In genomic region chr15:95430000-95430399, GRCm38 (mm10) we compare ENCODE assay signal across 27 mouse cellular contexts.
DNase-seq lines count a peak whose midpoint lies in the region; ATAC-seq and TF ChIP-seq lines count a peak whose summit lies in the region.
"Had no signal": no experiment of that assay in that cellular context is flagged by ENCODE, and none has a peak within 500 bp of the region (broad histone marks: within the 10 kb centered on the region; RNA-seq: fewer than 3 reads in every experiment).

No protein-coding gene starts in this region.

- DNase-seq in frontal cortex, postnatal 14 days (ENCODE audit: low spot score in 2 of 2), result no peak
- peak; percentile 18 to 40 for DNase-seq in left cerebral cortex, adult 2 months (ENCODE audit: extremely low spot score in 1 of 2, low spot score in 2 of 2)
- no peak for DNase-seq in left cerebral cortex, postnatal 10 days (ENCODE audit: extremely low spot score in 1 of 2, low spot score in 2 of 2)
- peak; percentile 43 for DNase-seq in right cerebral cortex, postnatal 25 days
- no peak for DNase-seq in right cerebral cortex, postnatal 10 days (ENCODE audit: low spot score in 2 of 2)
- no peak for DNase-seq in gastrocnemius, postnatal 4 days (ENCODE audit: low spot score in 2 of 2)
- DNase-seq: adrenal gland, adult 8-10 months; cerebellum, adult 8-10 months; cerebellum, postnatal 25 days; gastrocnemius, postnatal 10 days; heart, postnatal 36 days; kidney, postnatal 14 days; liver, embryonic 13.5 days; lung, adult 18-20 months; lung, postnatal 4 days; midbrain, embryonic 14.5 days; thymus, postnatal 14 days had no signal

- ATAC-seq in frontal cortex, adult (ENCODE audit: low TSS enrichment), result peak; percentile 66
- ATAC-seq: intestine, postnatal 0 days; lung, postnatal 0 days had no signal

- no peak overlapping the region for H3K4me3 ChIP-seq in left cerebral cortex, adult 2 months
- H3K4me3 ChIP-seq: embryonic facial prominence, embryonic 10.5 days; embryonic facial prominence, embryonic 15.5 days; forebrain, embryonic 12.5 days; hindbrain, embryonic 13.5 days; limb, embryonic 10.5 days; limb, embryonic 15.5 days; liver, embryonic 13.5 days; stomach, embryonic 15.5 days had no signal

- peak overlapping the region; percentile 76 for H3K27ac ChIP-seq in left cerebral cortex, adult 2 months
- H3K27ac ChIP-seq: embryonic facial prominence, embryonic 10.5 days; embryonic facial prominence, embryonic 15.5 days; forebrain, embryonic 12.5 days; hindbrain, embryonic 13.5 days; limb, embryonic 10.5 days; limb, embryonic 15.5 days; liver, embryonic 13.5 days; stomach, embryonic 15.5 days had no signal

- TF ChIP-seq CTCF in left cerebral cortex, adult 2 months (IDR thresholded peaks at IDR 0.05), result no peak; the same call in 1 of the 2 replicates

- intact Hi-C loops in left cerebral cortex, adult 2 months (cut with DNase I), result loop anchor here (5.0 kb wide), 2 partner anchors 57 to 97 kb away; partner anchors contain the start of gene Nell2
- intact Hi-C loops in left cerebral cortex, postnatal 10 days (cut with DNase I), result no loop called here

Comparison
In these comparisons a context has a peak if more than half of its experiments do, and no peak if none do; other contexts are left out.
1. DNase-seq: peak in left cerebral cortex, adult 2 months (2 of 2) and right cerebral cortex, postnatal 25 days (single experiment); none in frontal cortex, postnatal 14 days (0 of 2), left cerebral cortex, postnatal 10 days (0 of 2), right cerebral cortex, postnatal 10 days (0 of 2) and gastrocnemius, postnatal 4 days (0 of 2).